Mouse (Mus musculus) embryonic facial prominence, embryonic 14.5 days (tissue): ENCODE measurements around the gene Vars. TPM values are rescaled to one million over a fixed set of nuclear protein-coding genes. Genes with fewer than 3 reads are reported as not detected.
"Not testable (repeated sequence)": the region's sequence is repeated elsewhere in the genome, so short reads cannot be mapped to it uniquely, and the experiment has no call there.

ENCODE experiments used
- ATAC-seq: fragments of 200-750 bp; cut with Nextera tagmentation; 2 replicates; pipeline ENCODE4 v1.8.0; 2017; ENCODE audit warnings: low read depth, moderate number of reproducible peaks, moderate TSS enrichment
- DNase-seq: peaks from one replicate; pipeline ENCODE4 v3.0.0-alpha.2; 2015; ENCODE audit warnings: low spot score
- H3K27ac ChIP-seq: fragments of 300-500 bp; sonication (generic); replicated peaks from 2 replicates; pipeline ENCODE4 v1.5.1; 2014; ENCODE audit warnings: low read depth, mild to moderate bottlenecking, low read length, moderate library complexity
- H3K27me3 ChIP-seq: fragments of 300-500 bp; sonication (generic); replicated peaks from 2 replicates; pipeline ENCODE4 v1.6.1; 2014; ENCODE audit warnings: low read length; ENCODE audit not compliant: control insufficient read depth, insufficient read depth
- H3K36me3 ChIP-seq: fragments of 300-500 bp; sonication (generic); 2 replicates; pipeline ENCODE4 v1.6.1; 2014; ENCODE audit warnings: low read length, mixed read lengths; ENCODE audit not compliant: control insufficient read depth, insufficient read depth
- H3K4me1 ChIP-seq: fragments of 300-500 bp; sonication (generic); 2 replicates; pipeline ENCODE4 v1.6.1; 2014; ENCODE audit warnings: antibody characterized with exemption, low read length; ENCODE audit not compliant: control insufficient read depth, insufficient read depth
- H3K4me2 ChIP-seq: fragments of 300-500 bp; sonication (generic); 2 replicates; pipeline ENCODE4 v1.6.1; 2014; ENCODE audit warnings: low read depth, mild to moderate bottlenecking, low read length, moderate library complexity, mixed read lengths
- H3K4me3 ChIP-seq: fragments of 300-500 bp; sonication (generic); 2 replicates; pipeline ENCODE4 v1.5.1; 2014; ENCODE audit warnings: low read depth, mild to moderate bottlenecking, low read length
- H3K9ac ChIP-seq: fragments of 300-500 bp; sonication (generic); 2 replicates; pipeline ENCODE4 v1.6.1; 2014; ENCODE audit warnings: low read depth, mild to moderate bottlenecking, low read length, moderate library complexity, mixed read lengths
- H3K9me3 ChIP-seq: fragments of 300-500 bp; sonication (generic); 2 replicates; pipeline ENCODE4 v1.6.1; 2016; ENCODE audit warnings: low read length; ENCODE audit not compliant: control insufficient read depth
- WGBS: fragments of 180-500 bp; shearing (Covaris S2); extraction: QIAGEN DNeasy Blood & Tissue Kit; methylation state at CpG from one replicate; pipeline ENCODE4 v1.1.7; 2014; 5-methylcytosine and 5-hydroxymethylcytosine counted together
- polyA plus RNA-seq: library from polyadenylated mRNA; unstranded; fragments of >200 nt; fragmentation: Nextera tagmentation; extraction: Ambion mirVana; gene quantifications from 2 replicates; pipeline ENCODE4 v1.2.1, GENCODE M21; 2014

The Vars gene
- polyA plus RNA-seq, 1 experiment from 2014 or later, result 80.3 TPM

DNA sequence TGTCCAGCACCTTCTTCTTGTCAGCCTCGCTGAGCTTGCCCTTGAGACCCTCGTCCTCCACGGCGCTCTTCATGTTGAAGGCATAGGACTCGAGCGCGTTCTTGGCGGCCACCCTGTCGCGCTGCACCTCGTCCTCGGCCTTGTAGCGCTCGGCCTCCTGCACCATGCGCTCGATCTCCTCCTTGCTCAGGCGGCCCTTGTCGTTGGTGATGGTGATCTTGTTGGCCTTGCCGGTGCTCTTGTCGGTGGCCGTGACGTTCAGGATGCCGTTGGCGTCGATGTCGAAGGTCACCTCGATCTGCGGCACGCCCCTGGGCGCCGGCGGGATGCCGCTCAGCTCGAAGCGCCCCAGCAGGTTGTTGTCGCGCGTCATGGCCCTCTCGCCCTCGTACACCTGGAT is 43.5 kb upstream of the Vars start:
- WGBS, result 16% methylated on average over 10 of the region's 40 CpGs
- not testable (repeated sequence) for H3K9me3 ChIP-seq, ATAC-seq, H3K27me3 ChIP-seq, H3K4me1 ChIP-seq, H3K4me3 ChIP-seq, H3K9ac ChIP-seq, H3K36me3 ChIP-seq, H3K4me2 ChIP-seq, H3K27ac ChIP-seq, DNase-seq

DNA sequence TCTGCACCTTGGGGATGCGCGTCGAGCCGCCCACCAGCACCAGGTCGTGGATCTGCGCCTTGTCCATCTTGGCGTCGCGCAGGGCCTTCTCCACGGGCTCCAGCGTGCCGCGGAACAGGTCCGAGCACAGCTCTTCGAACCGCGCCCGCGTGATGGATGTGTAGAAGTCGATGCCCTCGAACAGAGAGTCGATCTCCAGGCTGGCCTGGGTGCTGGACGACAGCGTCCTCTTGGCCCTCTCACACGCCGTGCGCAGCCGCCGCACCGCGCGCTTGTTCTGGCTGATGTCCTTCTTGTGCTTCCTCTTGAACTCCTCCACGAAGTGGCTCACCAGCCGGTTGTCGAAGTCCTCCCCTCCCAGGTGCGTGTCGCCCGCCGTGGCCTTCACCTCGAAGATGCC is 42.8 kb upstream of the Vars start:
- not testable (repeated sequence) for ATAC-seq, H3K27ac ChIP-seq, H3K36me3 ChIP-seq, DNase-seq, H3K4me1 ChIP-seq, H3K4me3 ChIP-seq, H3K4me2 ChIP-seq, H3K27me3 ChIP-seq, H3K9ac ChIP-seq, H3K9me3 ChIP-seq
- WGBS, result 21% methylated on average over 10 of the region's 40 CpGs

- not testable (repeated sequence) for H3K9me3 ChIP-seq, H3K36me3 ChIP-seq, DNase-seq, H3K27ac ChIP-seq, H3K4me1 ChIP-seq, H3K27me3 ChIP-seq
- peak; percentile 23 for ATAC-seq
- Histone ChIP-seq H3K4me3 (peak overlapping the region; percentile 42), H3K9ac (peak overlapping the region; percentile 19; the same call in 1 of the 2 replicates), H3K4me2 (peak overlapping the region; percentile 59)
- 1% methylated on average over 10 of the region's 47 CpGs for WGBS
Observed at GRCm38 (mm10) chr17:34958734-34959129, 42.1 kb upstream of the Vars start.

DNA sequence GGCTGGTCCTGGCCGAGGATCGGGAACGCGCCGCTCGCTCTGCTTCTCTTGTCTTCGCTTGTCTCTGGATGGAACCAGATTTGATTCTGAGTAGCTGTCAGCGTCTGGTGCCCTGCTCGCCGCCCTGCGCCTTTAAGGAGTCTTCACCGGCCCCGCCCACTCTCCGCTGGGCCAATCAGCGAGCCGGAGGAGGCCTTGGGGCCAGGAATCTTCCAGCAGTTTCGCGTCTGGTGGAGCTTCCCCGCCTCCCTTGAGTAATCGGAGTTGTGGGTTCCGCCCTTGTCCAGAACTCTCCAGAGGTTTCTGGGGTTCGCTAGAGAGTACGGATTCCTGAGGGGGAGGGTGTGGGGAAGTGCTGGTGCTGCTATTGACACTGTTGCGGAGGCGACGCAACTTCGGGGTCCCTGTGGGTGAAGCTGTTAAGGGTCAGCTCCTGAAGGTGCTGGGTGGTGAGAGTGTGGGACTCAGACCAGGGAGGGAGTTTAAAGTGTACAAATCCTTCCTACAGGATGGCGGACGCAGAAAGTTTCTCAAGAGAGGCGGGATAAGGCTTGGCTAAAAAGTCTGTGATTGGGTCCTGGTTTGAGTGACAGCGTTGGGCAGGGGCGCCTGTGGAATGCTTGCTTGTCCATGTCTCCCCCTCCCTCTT is 41.5 kb upstream of the Vars start, which contains the start of gene Hspa1b:
Hspa1b (minus strand) TSS at position 109 of the 649 bp plus-strand sequence.
- Histone ChIP-seq H3K4me2 (peak within 1 kb of the TSS; percentile 59), H3K4me3 (peak within 1 kb of the TSS; percentile 42), H3K9ac (peak within 1 kb of the TSS; percentile 58), H3K27ac (peak within 1 kb of the TSS; percentile 89)
- peak; percentile 94 for DNase-seq
- peak; percentile 95 for ATAC-seq
- not testable (repeated sequence) for H3K9me3 ChIP-seq, H3K4me1 ChIP-seq, H3K36me3 ChIP-seq, H3K27me3 ChIP-seq
- WGBS, result 0% methylated on average over 17 of the region's 32 CpGs

DNA sequence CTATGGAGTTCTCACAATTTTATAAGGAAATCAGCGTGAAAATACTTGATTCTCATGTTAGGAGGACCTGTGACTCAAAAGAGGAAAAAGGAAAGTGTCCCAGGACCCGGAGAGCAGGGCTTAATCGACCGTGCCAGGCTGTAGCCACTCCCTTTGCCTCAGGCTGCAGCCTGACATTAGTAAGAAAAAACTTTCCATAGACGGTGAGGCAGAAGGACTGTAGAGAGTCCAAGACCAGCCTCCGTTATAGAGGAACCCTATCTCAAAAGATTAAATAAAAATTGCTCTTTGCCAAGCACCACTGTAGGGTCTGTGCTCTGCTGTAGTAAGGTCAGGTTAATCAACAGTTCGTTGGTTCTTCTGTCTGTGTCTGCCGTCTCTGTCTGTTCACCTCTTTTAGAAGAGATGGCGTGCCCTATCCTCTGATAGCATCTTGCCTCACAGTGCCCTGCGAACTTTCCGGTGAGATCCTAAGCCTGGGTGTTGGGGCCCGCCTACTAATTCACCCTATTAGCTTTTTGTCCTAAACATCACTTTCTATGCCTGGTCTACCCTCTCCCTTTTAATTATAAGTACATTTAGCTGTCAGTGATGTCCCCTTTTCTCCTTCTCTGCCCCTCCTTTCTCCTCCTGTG is 40.8 kb upstream of the Vars start:
- ATAC-seq, result no peak
- H3K27ac ChIP-seq, result peak overlapping the region; percentile 89
- WGBS, result 9% methylated on average over 12 of the region's 12 CpGs

DNA sequence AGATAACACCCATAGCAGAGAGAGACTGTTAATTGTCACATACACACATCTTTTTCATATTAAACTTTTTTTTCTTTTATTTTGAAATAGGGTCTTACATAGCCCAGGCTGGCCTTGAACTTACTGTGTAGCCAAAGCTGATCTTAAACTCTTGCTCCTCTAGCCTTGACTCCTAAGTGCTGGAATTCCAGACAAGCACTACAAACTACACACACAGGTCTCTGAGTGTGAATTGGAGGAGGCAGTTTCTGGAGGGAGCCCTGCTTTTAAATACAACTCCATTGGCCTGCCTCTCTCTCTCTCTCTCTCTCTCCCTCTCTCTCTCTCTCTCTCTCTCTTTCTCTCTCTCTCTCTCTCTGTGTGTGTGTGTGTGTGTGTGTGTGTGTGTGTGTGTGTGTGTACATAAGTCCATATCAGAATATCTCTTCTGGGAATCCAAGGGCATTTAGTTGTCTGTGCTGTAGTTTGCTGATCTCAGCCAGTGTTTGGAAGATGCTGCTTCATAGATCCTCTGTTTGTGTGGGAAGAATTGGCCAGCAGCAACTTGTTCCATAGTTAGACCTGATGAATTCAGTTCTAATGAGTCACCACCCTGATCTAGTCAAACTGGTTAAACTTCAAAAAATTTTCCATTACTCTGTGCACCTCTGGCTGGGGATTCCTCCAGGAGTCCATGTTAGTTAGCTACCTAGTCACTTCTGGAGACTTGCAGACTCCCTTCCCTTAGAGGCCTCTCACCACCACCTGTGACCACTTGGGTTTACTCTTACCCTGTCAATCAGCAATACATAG is 39.9 kb upstream of the Vars start:
- ATAC-seq (no peak), DNase-seq (peak; percentile 73)
- Histone ChIP-seq H3K4me3 (no peak overlapping the region), H3K36me3 (no peaks in the 10 kb centered on the region), H3K27me3 (peaks cover 3% of the 10 kb centered on the region; the same call in 1 of the 2 replicates), H3K4me2 (no peak overlapping the region), H3K4me1 (no peaks in the 10 kb centered on the region), H3K9me3 (no peaks in the 10 kb centered on the region), H3K9ac (no peak overlapping the region; the same call in 1 of the 2 replicates), H3K27ac (peak overlapping the region; percentile 89; the same call in 1 of the 2 replicates)

More for the DNA sequence above, 40.8 kb upstream of the Vars start:
- H3K9me3 ChIP-seq, result no peaks in the 10 kb centered on the region
- DNase-seq, result peak; percentile 71
- peak overlapping the region; percentile 59 for H3K4me2 ChIP-seq
- peak overlapping the region; percentile 42 for H3K4me3 ChIP-seq
- peak overlapping the region; percentile 58 for H3K9ac ChIP-seq
- H3K27me3 ChIP-seq, result peaks cover 3% of the 10 kb centered on the region; the same call in 1 of the 2 replicates
- H3K36me3 ChIP-seq, result no peaks in the 10 kb centered on the region
- H3K4me1 ChIP-seq, result no peaks in the 10 kb centered on the region

GRCm38 (mm10) chr17:34962125-34962524 is 38.7 kb upstream of the Vars start:
- Histone ChIP-seq H3K36me3 (no peaks in the 10 kb centered on the region), H3K9me3 (no peaks in the 10 kb centered on the region), H3K4me1 (no peaks in the 10 kb centered on the region), H3K4me3 (no peak overlapping the region), H3K4me2 (no peak overlapping the region), H3K27me3 (no peaks in the 10 kb centered on the region), H3K9ac (no peak overlapping the region), H3K27ac (peak overlapping the region; percentile 50; the same call in 1 of the 2 replicates)
- DNase-seq, result no peak
- WGBS, result 11% methylated on average over 3 of the region's 3 CpGs
- ATAC-seq, result no peak

DNA sequence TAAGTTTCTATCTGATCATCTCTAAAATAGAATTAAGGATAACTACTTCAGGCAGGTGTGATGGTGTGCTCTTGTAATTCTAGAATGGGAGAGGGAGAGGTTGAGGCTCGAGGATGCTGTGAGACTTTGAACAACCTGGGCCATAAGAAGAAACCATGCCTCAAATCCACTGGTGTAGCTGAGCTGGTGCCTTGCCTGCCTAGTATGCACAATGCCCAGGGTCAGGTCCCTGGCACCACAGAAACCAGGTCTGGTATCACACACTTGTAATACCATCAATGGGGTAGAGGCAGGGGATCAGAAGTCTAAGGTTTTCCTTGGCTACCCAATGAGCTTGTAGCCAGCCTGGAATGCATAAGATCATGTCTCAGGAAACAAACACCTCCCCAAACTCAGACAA is 37.9 kb upstream of the Vars start:
- H3K4me1 ChIP-seq, result no peaks in the 10 kb centered on the region
- no peak for DNase-seq
- no peak overlapping the region for H3K4me3 ChIP-seq
- WGBS, result 57% methylated on average over 1 of the region's 1 CpGs
- H3K36me3 ChIP-seq, result no peaks in the 10 kb centered on the region
- H3K9me3 ChIP-seq, result no peaks in the 10 kb centered on the region
- peaks cover under 1% of the 10 kb centered on the region; the same call in 1 of the 2 replicates for H3K27me3 ChIP-seq
- H3K27ac ChIP-seq, result no peak overlapping the region
- H3K4me2 ChIP-seq, result no peak overlapping the region
- H3K9ac ChIP-seq, result no peak overlapping the region
- ATAC-seq, result no peak
